Mouse (Mus musculus) megakaryocyte, embryonic 14.5 days (primary cell): ENCODE results near the gene Krt18. TPM values are rescaled to one million over a fixed set of nuclear protein-coding genes. Genes with fewer than 3 reads are reported as not detected.
A peak's percentile ranks its signal among the peaks of the same experiment; 100 is the strongest.
"Not testable (repeated sequence)": the region's sequence is repeated elsewhere in the genome, so short reads cannot be mapped to it uniquely, and the experiment has no call there.

Experiments used
- H3K27me3 ChIP-seq: replicated peaks from 2 replicates; pipeline ENCODE3; 2012; ENCODE audit warnings: inconsistent platforms
- H3K36me3 ChIP-seq: replicated peaks from 2 replicates; pipeline ENCODE3; 2012; ENCODE audit warnings: low read length, inconsistent platforms, mixed read lengths
- H3K4me1 ChIP-seq: 2 replicates; pipeline ENCODE4 v1.6.1; 2012; ENCODE audit warnings: inconsistent platforms
- H3K4me3 ChIP-seq: replicated peaks from 2 replicates; pipeline ENCODE3; 2012; ENCODE audit warnings: moderate library complexity, mild to moderate bottlenecking, inconsistent platforms
- H3K9me3 ChIP-seq: 2 replicates; pipeline ENCODE4 v1.6.1; 2012; ENCODE audit warnings: inconsistent platforms
- FLI1 ChIP-seq: IDR thresholded peaks from 2 replicates; pipeline ENCODE4 v1.6.1; 2012; ENCODE audit warnings: low read length, inconsistent platforms, mixed read lengths
- GATA1 ChIP-seq: IDR thresholded peaks from 3 replicates; pipeline ENCODE4 v1.6.1; 2012; ENCODE audit warnings: mixed read lengths, low read length, inconsistent platforms, borderline replicate concordance
- polyA plus RNA-seq: library from polyadenylated mRNA; stranded (reverse); fragments of >175 nt; gene quantifications from 2 replicates; pipeline ENCODE4 v1.2.3, GENCODE M21; 2012; ENCODE audit warnings: low replicate concordance; ENCODE audit not compliant: insufficient read depth

The Krt18 gene
- polyA plus RNA-seq, 1 experiment = 0.06 TPM

DNA sequence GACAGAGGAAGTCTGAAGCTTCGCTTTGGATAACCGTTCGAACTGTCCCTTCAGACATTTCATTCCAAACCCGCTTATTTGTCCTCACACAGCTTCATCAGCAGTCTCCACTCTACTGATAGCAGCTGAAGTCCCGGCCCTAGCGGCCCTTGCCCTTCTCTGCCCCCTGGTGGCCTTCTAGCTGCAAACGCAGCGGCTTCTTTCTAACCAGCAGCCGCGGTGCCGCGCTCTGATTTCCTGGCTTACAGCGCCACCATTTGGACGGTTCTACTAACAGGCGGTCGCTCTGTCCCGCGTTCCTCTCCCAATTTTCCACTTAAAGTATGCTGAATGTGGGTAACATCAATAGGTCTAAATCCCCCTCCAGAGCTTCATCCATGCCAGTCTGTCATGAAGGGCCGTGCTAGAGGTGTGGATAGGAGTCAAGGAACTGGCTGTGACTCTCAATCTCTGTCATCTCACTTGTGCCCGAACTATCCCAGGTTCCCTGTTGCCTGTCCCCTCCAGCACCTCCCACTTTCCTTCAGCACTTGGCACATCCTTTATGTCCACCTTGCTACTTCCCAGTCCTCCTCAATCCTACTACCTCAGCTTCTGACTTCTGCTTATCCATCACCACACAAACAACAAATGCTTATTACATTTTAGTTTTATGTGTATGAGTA is 37.8 kb downstream of the Krt18 start:
- no peaks in the 10 kb centered on the region for H3K36me3 ChIP-seq
- peaks cover 57% of the 10 kb centered on the region for H3K27me3 ChIP-seq
- H3K9me3 ChIP-seq = no peaks in the 10 kb centered on the region
- no peak overlapping the region for H3K4me3 ChIP-seq
- TF ChIP-seq FLI1 (no peak), GATA1 (no peak)
- H3K4me1 ChIP-seq = peaks cover 32% of the 10 kb centered on the region

DNA sequence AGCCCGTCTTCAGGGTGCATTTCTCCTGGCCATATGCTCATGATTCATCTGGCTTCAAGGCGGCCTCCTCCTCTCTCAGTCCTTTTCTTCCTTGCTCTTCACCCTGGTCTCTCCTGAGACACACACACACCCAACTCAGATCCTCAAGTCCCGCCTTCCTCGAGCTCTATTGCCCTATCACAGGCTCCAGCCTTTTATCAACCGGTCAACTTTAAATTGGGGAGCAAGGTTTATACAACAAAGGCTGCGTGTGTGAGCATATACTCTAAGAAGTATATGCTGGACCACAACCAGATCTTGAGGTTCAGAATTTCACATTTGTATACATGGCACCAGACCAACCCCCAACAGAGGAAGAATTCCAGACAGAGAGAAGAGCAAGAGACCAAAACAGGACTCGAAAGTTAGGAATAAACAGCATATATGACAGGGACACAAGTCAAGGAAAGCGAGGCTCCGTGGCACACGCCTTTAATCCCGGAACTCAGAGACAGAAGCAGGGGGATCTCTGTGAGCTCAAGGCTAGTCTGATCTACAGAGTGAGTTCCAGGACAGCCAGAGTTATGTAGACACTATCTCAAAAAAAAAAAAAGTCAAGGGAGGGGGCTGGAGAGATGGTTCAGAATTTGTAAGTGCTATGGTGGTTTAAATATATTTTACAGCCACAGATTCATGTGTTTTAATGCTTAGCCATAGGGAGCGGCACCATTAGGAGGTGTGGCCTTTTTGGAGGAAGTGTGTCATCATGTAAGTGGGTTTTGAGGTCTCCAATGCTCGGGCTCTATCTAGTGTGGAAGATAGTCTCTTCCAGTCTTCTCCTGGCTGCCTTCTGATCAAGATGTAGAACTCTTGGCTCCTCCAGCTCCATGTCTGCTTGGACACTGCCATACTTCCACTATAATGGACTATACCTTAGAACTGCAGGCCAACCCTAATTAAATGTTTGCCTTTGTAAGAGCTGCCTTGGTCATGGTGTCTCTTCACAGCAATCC is 42.8 kb downstream of the Krt18 start:
- peak overlapping the region; percentile 23 for H3K4me3 ChIP-seq
- H3K4me1 ChIP-seq = peaks cover 60% of the 10 kb centered on the region
- peaks cover 18% of the 10 kb centered on the region for H3K27me3 ChIP-seq
- no peaks in the 10 kb centered on the region for H3K9me3 ChIP-seq
- no peak for TF ChIP-seq FLI1
- no peak for TF ChIP-seq GATA1
- H3K36me3 ChIP-seq = no peaks in the 10 kb centered on the region

DNA sequence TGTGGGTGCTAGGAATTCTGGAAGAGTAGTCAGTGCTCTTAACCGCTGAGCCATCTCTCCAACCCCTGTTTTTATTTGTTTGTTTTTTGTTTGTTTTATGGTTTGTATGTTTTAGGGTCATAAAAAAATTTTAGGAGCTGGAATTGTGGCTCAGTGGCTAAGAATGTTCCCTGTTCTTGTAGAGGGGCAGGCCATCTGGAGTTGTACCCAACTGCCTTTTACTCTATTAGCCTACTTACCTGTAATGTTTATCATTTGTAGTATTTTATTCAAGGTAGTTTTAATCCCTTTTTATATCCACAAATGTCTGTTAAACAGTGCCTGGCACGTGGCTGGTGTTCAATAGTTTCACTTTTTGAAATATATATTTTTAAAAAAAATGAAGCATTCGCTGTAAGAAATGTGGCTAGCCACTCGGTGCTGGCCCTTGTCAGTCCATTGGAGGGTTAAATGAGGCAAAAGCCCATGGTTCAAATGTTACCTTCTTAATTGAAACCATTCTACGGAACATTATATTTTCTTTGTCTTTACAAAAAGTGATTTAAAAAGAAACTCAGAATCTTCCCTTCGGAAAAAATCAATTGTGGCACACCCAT is 45.1 kb downstream of the Krt18 start:
- Histone ChIP-seq H3K27me3 (peaks cover 3% of the 10 kb centered on the region), H3K4me1 (peaks cover 72% of the 10 kb centered on the region), H3K36me3 (peaks cover 2% of the 10 kb centered on the region), H3K4me3 (peak overlapping the region; percentile 97), H3K9me3 (no peaks in the 10 kb centered on the region)
- TF ChIP-seq GATA1 (no peak), FLI1 (no peak)

DNA sequence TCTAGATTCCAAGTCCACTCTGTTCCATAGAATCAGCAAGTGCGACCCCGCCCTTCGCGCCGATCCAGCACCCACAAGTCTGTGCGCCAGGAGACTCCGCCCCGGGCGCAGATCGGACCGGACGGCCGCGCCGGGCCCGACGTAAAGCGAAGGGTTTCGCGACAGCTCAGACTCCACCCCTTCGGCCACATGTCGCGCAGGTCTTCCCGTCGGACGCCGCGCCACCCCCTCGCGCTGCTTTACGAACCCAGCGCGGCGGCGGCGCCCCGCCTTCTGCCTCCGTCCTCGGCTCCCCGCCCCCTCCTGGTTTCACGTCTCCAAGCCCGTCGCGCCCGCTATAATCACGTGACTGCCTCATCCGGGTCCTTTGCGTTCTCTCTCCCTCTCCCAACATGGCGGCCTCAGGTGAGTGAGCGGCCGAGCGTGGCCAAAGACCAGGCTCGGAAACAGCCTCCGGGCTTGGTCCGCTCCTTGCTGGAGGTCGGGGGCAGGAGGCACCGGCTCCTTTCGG is 45.6 kb downstream of the Krt18 start, which contains the start of gene Eif4b:
TSS of gene Eif4b (plus strand) at position 215 of the 511 bp plus-strand sequence.
- H3K27me3 ChIP-seq = peaks cover 3% of the 10 kb centered on the region
- peak within 1 kb of the TSS; percentile 97 for H3K4me3 ChIP-seq
- H3K4me1 ChIP-seq = peaks cover 75% of the 10 kb centered on the region
- TF ChIP-seq FLI1 = no peak
- no peak for TF ChIP-seq GATA1
- H3K36me3 ChIP-seq = peaks cover 5% of the 10 kb centered on the region
- no peaks in the 10 kb centered on the region for H3K9me3 ChIP-seq

DNA sequence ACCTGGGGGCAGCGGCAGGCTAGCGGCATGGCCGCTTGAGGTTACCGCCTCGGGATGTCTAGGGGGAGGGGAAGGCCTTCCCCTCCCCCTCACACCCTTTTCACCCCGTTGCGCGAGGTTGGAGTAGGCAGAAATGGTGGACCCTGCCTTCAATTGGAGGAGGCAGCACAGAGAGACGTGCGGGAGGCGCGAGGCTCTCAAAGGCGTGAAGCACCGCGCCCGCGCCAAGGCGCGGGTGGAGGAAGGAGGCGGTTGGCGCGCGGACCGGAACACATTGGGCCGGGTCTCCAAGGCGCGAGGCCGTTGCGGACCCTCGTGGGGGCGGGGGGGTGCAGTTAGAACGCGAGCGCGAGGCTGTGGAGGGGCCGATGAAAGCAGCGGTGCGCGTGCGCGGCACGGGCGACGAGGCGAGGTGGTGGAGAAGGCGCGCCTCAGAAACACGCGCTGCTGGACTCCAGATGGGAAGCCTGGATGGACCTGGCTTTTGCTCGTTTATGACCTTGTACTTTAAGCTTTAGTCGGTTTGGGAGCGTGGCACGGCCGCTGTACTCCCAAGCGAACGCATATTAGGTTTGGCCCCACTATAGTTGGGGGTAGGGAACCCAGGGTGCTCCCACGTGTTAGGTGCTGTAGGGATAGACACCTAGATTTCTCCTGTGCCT is 46.2 kb downstream of the Krt18 start:
- TF ChIP-seq FLI1 (no peak), GATA1 (no peak)
- Histone ChIP-seq H3K36me3 (peaks cover 9% of the 10 kb centered on the region), H3K4me3 (peak overlapping the region; percentile 97), H3K27me3 (no peaks in the 10 kb centered on the region), H3K4me1 (peaks cover 75% of the 10 kb centered on the region), H3K9me3 (no peaks in the 10 kb centered on the region)

DNA sequence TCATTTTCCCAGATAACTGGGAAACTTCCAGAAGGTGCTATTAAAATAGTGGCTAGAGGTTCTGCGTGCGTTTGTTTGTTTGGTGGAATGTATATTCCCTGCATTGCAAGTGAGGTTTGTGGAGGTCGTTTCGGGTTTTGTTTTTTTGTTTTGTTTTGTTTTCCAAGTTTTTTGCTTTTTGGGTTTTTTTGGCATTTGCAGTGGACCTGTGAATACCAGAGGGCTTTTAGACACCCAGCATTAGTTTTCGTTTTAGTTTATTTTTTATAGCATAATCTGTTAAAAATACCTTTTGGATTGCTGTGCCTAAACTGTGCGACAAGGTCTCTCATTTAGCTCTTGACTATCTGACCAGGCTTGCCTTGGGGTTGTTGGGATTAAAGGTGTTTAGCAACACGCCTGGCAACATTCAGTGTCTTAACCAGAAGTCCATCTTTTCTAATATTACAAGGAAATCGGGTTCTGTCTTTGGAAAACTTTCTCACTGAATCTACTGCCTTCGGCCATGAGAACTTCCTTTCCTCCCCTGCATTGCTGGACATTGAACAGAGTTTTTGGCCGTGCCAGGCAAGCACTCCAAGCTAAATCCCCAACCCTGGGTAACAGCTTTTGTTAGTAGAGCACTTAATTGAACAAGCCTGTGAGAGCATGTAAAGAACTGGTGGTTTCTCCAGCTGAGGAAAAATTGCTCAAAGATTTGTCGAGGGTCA is 47.1 kb downstream of the Krt18 start:
- no peak for TF ChIP-seq FLI1
- no peak for TF ChIP-seq GATA1
- peaks cover 70% of the 10 kb centered on the region for H3K4me1 ChIP-seq
- peaks cover 12% of the 10 kb centered on the region for H3K36me3 ChIP-seq
- no peaks in the 10 kb centered on the region for H3K9me3 ChIP-seq
- no peaks in the 10 kb centered on the region for H3K27me3 ChIP-seq
- peak overlapping the region; percentile 97 for H3K4me3 ChIP-seq

DNA sequence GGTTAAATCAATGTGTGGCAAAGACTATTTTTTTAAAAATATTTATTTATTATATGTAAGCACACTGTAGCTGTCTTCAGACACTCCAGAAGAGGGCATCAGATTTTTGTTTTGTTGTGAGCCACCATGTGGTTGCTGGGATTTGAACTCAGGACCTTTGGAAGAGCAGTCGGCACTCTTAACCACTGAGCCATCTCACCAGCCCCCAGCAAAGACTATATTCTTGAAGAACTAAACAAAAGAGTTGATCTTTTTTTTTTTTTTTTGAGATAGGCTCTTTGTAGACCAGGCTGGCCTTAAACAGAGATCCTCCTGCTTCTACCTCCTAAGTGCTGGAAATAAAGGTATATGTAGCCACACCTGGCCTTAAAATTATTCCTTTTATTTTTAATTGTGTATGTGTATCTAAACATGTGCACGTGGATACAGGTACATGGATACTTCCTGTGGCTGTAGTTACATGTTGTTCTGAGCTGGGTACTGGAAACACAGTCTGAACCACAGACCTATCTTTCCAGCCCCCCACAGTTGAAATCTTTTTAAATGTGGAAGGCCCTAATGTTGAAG is 49.2 kb downstream of the Krt18 start:
- Histone ChIP-seq H3K4me1 (peaks cover 55% of the 10 kb centered on the region), H3K36me3 (peaks cover 29% of the 10 kb centered on the region), H3K27me3 (no peaks in the 10 kb centered on the region), H3K9me3 (no peaks in the 10 kb centered on the region), H3K4me3 (no peak overlapping the region)
- TF ChIP-seq GATA1 (no peak), FLI1 (no peak)

DNA sequence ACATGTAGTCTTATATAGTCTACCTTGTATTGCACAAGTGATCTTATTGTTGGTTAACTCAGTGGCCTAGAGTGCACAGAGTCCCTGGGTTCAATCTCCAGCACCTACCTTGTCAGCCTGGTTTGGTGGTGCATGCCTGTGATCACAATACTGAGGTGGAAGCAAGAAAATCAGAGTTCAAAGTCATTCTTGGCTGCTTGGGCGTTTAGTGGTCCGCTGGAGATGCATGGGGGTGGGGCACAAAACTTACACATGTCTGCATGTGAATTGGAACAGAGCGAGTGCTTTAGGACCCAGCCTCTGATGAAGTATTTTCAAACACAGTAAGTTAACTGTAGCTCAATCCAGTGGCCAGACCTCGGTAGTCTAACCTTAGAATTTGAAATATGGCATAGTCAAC is 51.2 kb downstream of the Krt18 start:
- peaks cover 46% of the 10 kb centered on the region for H3K4me1 ChIP-seq
- no peak for TF ChIP-seq GATA1
- no peak for TF ChIP-seq FLI1
- no peaks in the 10 kb centered on the region for H3K9me3 ChIP-seq
- H3K27me3 ChIP-seq = no peaks in the 10 kb centered on the region
- peaks cover 49% of the 10 kb centered on the region for H3K36me3 ChIP-seq
- no peak overlapping the region for H3K4me3 ChIP-seq

DNA sequence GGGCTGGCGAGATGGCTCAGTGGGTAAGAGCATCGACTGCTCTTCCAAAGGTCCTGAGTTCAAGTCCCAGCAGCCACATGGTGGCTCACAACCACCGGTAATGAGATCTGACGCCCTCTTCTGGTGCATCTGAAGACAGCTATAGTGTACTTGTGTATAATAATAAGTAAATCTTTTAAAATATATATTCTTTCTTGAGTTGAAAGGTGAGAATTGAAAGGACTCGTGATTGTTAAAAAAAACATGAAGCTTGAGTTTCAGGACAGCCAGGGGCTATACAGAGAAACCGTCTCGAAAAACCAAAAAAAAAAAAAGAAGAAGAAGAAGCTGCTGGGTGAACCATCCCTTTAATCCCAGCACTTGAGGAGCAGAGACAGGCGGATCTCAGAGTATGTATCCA is 51.9 kb downstream of the Krt18 start:
- Histone ChIP-seq H3K4me1 (peaks cover 42% of the 10 kb centered on the region), H3K36me3 (peaks cover 56% of the 10 kb centered on the region)
- H3K4me3 ChIP-seq, H3K9me3 ChIP-seq, H3K27me3 ChIP-seq: not testable (repeated sequence)
